Mouse (Mus musculus): ENCODE data around the gene Trip4. TPM values are rescaled to one million over a fixed set of nuclear protein-coding genes. Genes with fewer than 3 reads are reported as not detected.

Trip4 gene
- total and polyA plus RNA-seq, 3 experiments = 13.4 to 13.5 TPM; not detected in 1

- Histone ChIP-seq H3K27ac (ENCODE audit: control insufficient read depth, low read depth, low read length) (no peak overlapping the region), H3K36me3 (ENCODE audit: control insufficient read depth in 1 of 2, insufficient read depth in 2 of 2, low read length in 2 of 2) (peaks cover 0 to 26% of the 10 kb centered on the region in 2 experiments; a peak in 3 of 4 replicates), H3K9ac (ENCODE audit: control insufficient read depth, low read depth, low read length, poor library complexity, severe bottlenecking) (no peak overlapping the region), H3K9me3 (replicated peaks; ENCODE audit: insufficient read depth, low read length) (no peaks in the 10 kb centered on the region), H3K4me1 (ENCODE audit: control insufficient read depth in 1 of 2, insufficient read depth in 2 of 2, low read length in 2 of 2) (peaks cover 10% of the 10 kb centered on the region in 2 experiments), H3K79me2 (ENCODE audit: control insufficient read depth, insufficient read depth, low read length, poor library complexity) (no peaks in the 10 kb centered on the region), H3K27me3 (ENCODE audit: control insufficient read depth in 1 of 2, insufficient read depth in 2 of 2, low read length in 2 of 2) (no peaks in the 10 kb centered on the region), H3K4me3 (ENCODE audit: control insufficient read depth in 1 of 2, insufficient read depth in 1 of 2, low read depth in 2 of 2, low read length in 2 of 2) (no peak overlapping the region)
- DNase-seq (ENCODE audit: low read depth, low spot score) = no peak
- TF ChIP-seq NELFE (IDR thresholded peaks at IDR 0.05; ENCODE audit: low read depth, low read length) (no peak), MYC (IDR thresholded peaks at IDR 0.05; ENCODE audit: low read depth, low read length) (no peak), POLR2A (IDR thresholded peaks at IDR 0.05; ENCODE audit: control insufficient read depth in 1 of 2, insufficient read depth in 1 of 2, low read depth in 1 of 2, low read length in 2 of 2, poor library complexity in 1 of 2) (no peak), UBTF (IDR thresholded peaks at IDR 0.05; ENCODE audit: borderline replicate concordance, insufficient read depth, low read depth, low read length) (no peak), POLR2AphosphoS2 (IDR thresholded peaks at IDR 0.05; ENCODE audit: low read length) (no peak), ELF1 (IDR thresholded peaks at IDR 0.05; ENCODE audit: low read depth, low read length) (no peak), ZMIZ1 (IDR thresholded peaks at IDR 0.05; ENCODE audit: low read depth, low read length) (no peak), MYB (IDR thresholded peaks at IDR 0.05; ENCODE audit: low read depth, low read length) (no peak), MEF2A (IDR thresholded peaks at IDR 0.05; ENCODE audit: extremely low read depth, insufficient replicate concordance, low read depth, low read length, poor library complexity, severe bottlenecking) (no peak), E2F4 (IDR thresholded peaks at IDR 0.05; ENCODE audit: borderline replicate concordance, low read depth, low read length) (no peak), CTCF (IDR thresholded peaks at IDR 0.05 in 2 of 3, conservative IDR thresholded peaks at IDR 0.05 in 1 of 3; ENCODE audit: control insufficient read depth in 1 of 3, insufficient read depth in 1 of 3, low read depth in 2 of 3, low read length in 3 of 3, poor library complexity in 1 of 3, severe bottlenecking in 1 of 3) (no peak), HCFC1 (IDR thresholded peaks at IDR 0.05; ENCODE audit: low read depth, low read length) (no peak), GATA1 (IDR thresholded peaks at IDR 0.05; ENCODE audit: low read depth, low read length) (no peak), JUND (IDR thresholded peaks at IDR 0.05; ENCODE audit: low read depth, low read length) (no peak), SMC3 (IDR thresholded peaks at IDR 0.05; ENCODE audit: low read depth, low read length) (no peak)
Observed at GRCm38 (mm10) chr9:65833640-65834039, 75.0 kb downstream of the Trip4 start.

- Histone ChIP-seq H3K9ac (ENCODE audit: control insufficient read depth, low read depth, low read length, poor library complexity, severe bottlenecking) (no peak overlapping the region), H3K27me3 (ENCODE audit: control insufficient read depth in 1 of 2, insufficient read depth in 2 of 2, low read length in 2 of 2) (no peaks in the 10 kb centered on the region), H3K27ac (ENCODE audit: control insufficient read depth, low read depth, low read length) (no peak overlapping the region), H3K4me3 (ENCODE audit: control insufficient read depth in 1 of 2, insufficient read depth in 1 of 2, low read depth in 2 of 2, low read length in 2 of 2) (no peak overlapping the region), H3K36me3 (ENCODE audit: control insufficient read depth in 1 of 2, insufficient read depth in 2 of 2, low read length in 2 of 2) (peaks cover 0 to 28% of the 10 kb centered on the region in 2 experiments; a peak in 3 of 4 replicates), H3K79me2 (ENCODE audit: control insufficient read depth, insufficient read depth, low read length, poor library complexity) (no peaks in the 10 kb centered on the region), H3K9me3 (replicated peaks; ENCODE audit: insufficient read depth, low read length) (no peaks in the 10 kb centered on the region), H3K4me1 (ENCODE audit: control insufficient read depth in 1 of 2, insufficient read depth in 2 of 2, low read length in 2 of 2) (peaks cover 10% of the 10 kb centered on the region in 2 experiments)
- no peak for TF ChIP-seq NRF1 (IDR thresholded peaks at IDR 0.05; ENCODE audit: insufficient read depth, low read depth, low read length, poor library complexity, severe bottlenecking)
- no peak for TF ChIP-seq ZMIZ1 (IDR thresholded peaks at IDR 0.05; ENCODE audit: low read depth, low read length)
- no peak for TF ChIP-seq MYB (IDR thresholded peaks at IDR 0.05; ENCODE audit: low read depth, low read length)
- TF ChIP-seq BHLHE40 (IDR thresholded peaks at IDR 0.05; ENCODE audit: borderline replicate concordance, low read depth, low read length) = no peak
- TF ChIP-seq RAD21 (IDR thresholded peaks at IDR 0.05; ENCODE audit: low read depth, low read length) = no peak
- no peak for TF ChIP-seq MAZ (IDR thresholded peaks at IDR 0.05; ENCODE audit: low read depth, low read length)
- DNase-seq (ENCODE audit: low read depth, low spot score) = no peak
Observed at GRCm38 (mm10) chr9:65833230-65833629, 75.4 kb downstream of the Trip4 start.
